Mouse (Mus musculus): ENCODE results near the gene Inha.

DNA sequence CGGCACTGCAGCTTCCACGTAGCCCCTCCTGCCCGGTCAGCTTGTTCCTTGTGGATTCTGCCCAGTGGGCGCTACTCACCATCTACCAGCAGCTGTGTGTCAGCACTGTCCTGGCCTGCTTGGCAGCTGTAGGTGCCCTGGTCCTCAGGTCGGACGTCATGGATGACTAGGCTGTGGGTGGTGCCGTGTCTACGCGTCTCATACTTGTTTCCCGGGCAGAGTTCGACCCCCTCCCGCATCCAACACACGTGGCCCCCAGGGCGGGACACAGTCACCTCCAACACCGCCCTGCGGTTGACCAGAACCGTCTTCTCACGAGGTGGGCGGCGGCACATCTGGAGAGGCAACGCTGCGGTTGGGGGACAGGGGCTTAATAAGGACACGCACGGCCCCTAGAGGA lies 20.3 kb upstream of the Inha start:
- no peak for TF ChIP-seq CTCF (IDR thresholded peaks at IDR 0.05)
- no peak for TF ChIP-seq EP300 (IDR thresholded peaks at IDR 0.05)
